Mouse (Mus musculus) limb, embryonic 13.5 days (tissue): ENCODE measurements around the gene 1110059E24Rik. TPM values are rescaled to one million over a fixed set of nuclear protein-coding genes. Genes with fewer than 3 reads are reported as not detected.
"Not testable (repeated sequence)": the region's sequence is repeated elsewhere in the genome, so short reads cannot be mapped to it uniquely, and the experiment has no call there.

ENCODE experiments used
- ATAC-seq: fragments of 200-750 bp; cut with Nextera tagmentation; 2 replicates; pipeline ENCODE4 v1.8.0; 2017; ENCODE audit warnings: low read depth, moderate number of reproducible peaks, moderate TSS enrichment; ENCODE audit not compliant: low FRiP score
- H3K27ac ChIP-seq: fragments of 300-500 bp; sonication (generic); 2 replicates; pipeline ENCODE4 v1.5.1; 2015; ENCODE audit warnings: inconsistent platforms, mild to moderate bottlenecking, moderate library complexity
- H3K27me3 ChIP-seq: fragments of 300-500 bp; sonication (generic); 2 replicates; pipeline ENCODE4 v1.6.1; 2015; ENCODE audit warnings: mild to moderate bottlenecking, inconsistent platforms
- H3K36me3 ChIP-seq: fragments of 300-500 bp; sonication (generic); 2 replicates; pipeline ENCODE4 v1.6.1; 2015; ENCODE audit warnings: inconsistent platforms, mild to moderate bottlenecking, moderate library complexity
- H3K4me1 ChIP-seq: fragments of 300-500 bp; sonication (generic); 2 replicates; pipeline ENCODE4 v1.6.1; 2015; ENCODE audit warnings: inconsistent platforms
- H3K4me2 ChIP-seq: fragments of 300-500 bp; sonication (generic); replicated peaks from 2 replicates; pipeline ENCODE4 v1.6.1; 2015; ENCODE audit warnings: inconsistent platforms, mild to moderate bottlenecking, moderate library complexity
- H3K4me3 ChIP-seq: fragments of 300-500 bp; sonication (generic); 2 replicates; pipeline ENCODE4 v1.5.1; 2015; ENCODE audit warnings: moderate library complexity, mild to moderate bottlenecking, inconsistent platforms
- H3K9ac ChIP-seq: fragments of 300-500 bp; sonication (generic); 2 replicates; pipeline ENCODE4 v1.6.1; 2015; ENCODE audit warnings: mild to moderate bottlenecking, inconsistent platforms
- H3K9me3 ChIP-seq: fragments of 300-500 bp; sonication (generic); 2 replicates; pipeline ENCODE4 v1.6.1; 2016; ENCODE audit warnings: inconsistent platforms
- WGBS: fragments of 180-500 bp; shearing (Covaris S2); methylation state at CpG from one replicate; pipeline ENCODE4 v1.1.7; 2015; 5-methylcytosine and 5-hydroxymethylcytosine counted together
- polyA plus RNA-seq: library from polyadenylated mRNA; unstranded; fragments of >200 nt; fragmentation: Nextera tagmentation; extraction: Ambion mirVana; gene quantifications from 2 replicates; pipeline ENCODE4 v1.2.1, GENCODE M21; 2015

Gene 1110059E24Rik
- polyA plus RNA-seq, 1 experiment from 2014 or later, result 61.1 TPM

- 91% methylated on average over 3 of the region's 3 CpGs for WGBS
- Histone ChIP-seq H3K27ac (no peak overlapping the region), H3K4me1 (no peaks in the 10 kb centered on the region), H3K27me3 (no peaks in the 10 kb centered on the region), H3K4me3 (no peak overlapping the region), H3K9ac (no peak overlapping the region), H3K36me3 (peaks cover 6% of the 10 kb centered on the region; the same call in 1 of the 2 replicates), H3K9me3 (no peaks in the 10 kb centered on the region), H3K4me2 (no peak overlapping the region)
- no peak for ATAC-seq
Measured at GRCm38 (mm10) chr19:21615801-21616200, 37.0 kb downstream of the 1110059E24Rik start.

- no peak overlapping the region for H3K9ac ChIP-seq
- no peaks in the 10 kb centered on the region for H3K36me3 ChIP-seq
- ATAC-seq, result no peak
- H3K9me3 ChIP-seq, result no peaks in the 10 kb centered on the region
- no peaks in the 10 kb centered on the region for H3K4me1 ChIP-seq
- H3K27me3 ChIP-seq, result no peaks in the 10 kb centered on the region
- 91% methylated on average over 9 of the region's 9 CpGs for WGBS
- H3K4me3 ChIP-seq, result no peak overlapping the region
- no peak overlapping the region for H3K27ac ChIP-seq
- H3K4me2 ChIP-seq, result no peak overlapping the region
Measured at GRCm38 (mm10) chr19:21611725-21612575, 40.8 kb downstream of the 1110059E24Rik start.

GRCm38 (mm10) chr19:21611297-21611696 is 41.5 kb downstream of the 1110059E24Rik start:
- H3K4me1 ChIP-seq, result no peaks in the 10 kb centered on the region
- no peak overlapping the region for H3K4me3 ChIP-seq
- no peaks in the 10 kb centered on the region for H3K9me3 ChIP-seq
- WGBS, result 70% methylated on average over 6 of the region's 6 CpGs
- no peaks in the 10 kb centered on the region for H3K36me3 ChIP-seq
- H3K27ac ChIP-seq, result no peak overlapping the region
- no peaks in the 10 kb centered on the region for H3K27me3 ChIP-seq
- H3K9ac ChIP-seq, result no peak overlapping the region
- H3K4me2 ChIP-seq, result no peak overlapping the region
- ATAC-seq, result no peak

- Histone ChIP-seq H3K9me3 (no peaks in the 10 kb centered on the region), H3K36me3 (no peaks in the 10 kb centered on the region), H3K27ac (no peak overlapping the region), H3K9ac (no peak overlapping the region), H3K4me2 (no peak overlapping the region), H3K27me3 (no peaks in the 10 kb centered on the region), H3K4me1 (no peaks in the 10 kb centered on the region), H3K4me3 (no peak overlapping the region)
- no peak for ATAC-seq
- WGBS, result 79% methylated on average over 6 of the region's 6 CpGs
Measured at GRCm38 (mm10) chr19:21610240-21610639, 42.5 kb downstream of the 1110059E24Rik start.

- Histone ChIP-seq H3K27ac (no peak overlapping the region), H3K4me2 (no peak overlapping the region), H3K4me3 (no peak overlapping the region), H3K36me3 (no peaks in the 10 kb centered on the region), H3K9me3 (no peaks in the 10 kb centered on the region), H3K9ac (no peak overlapping the region), H3K4me1 (peaks cover 10% of the 10 kb centered on the region), H3K27me3 (no peaks in the 10 kb centered on the region)
- WGBS, result 90% methylated on average over 3 of the region's 3 CpGs
- no peak for ATAC-seq
Measured at GRCm38 (mm10) chr19:21605294-21605693, 47.5 kb downstream of the 1110059E24Rik start.

GRCm38 (mm10) chr19:21603836-21604235 is 48.9 kb downstream of the 1110059E24Rik start:
- H3K4me1 ChIP-seq, result peaks cover 20% of the 10 kb centered on the region
- no peaks in the 10 kb centered on the region for H3K9me3 ChIP-seq
- WGBS, result 71% methylated on average over 3 of the region's 3 CpGs
- H3K27ac ChIP-seq, result no peak overlapping the region
- no peaks in the 10 kb centered on the region for H3K27me3 ChIP-seq
- H3K4me3 ChIP-seq, result no peak overlapping the region
- no peak overlapping the region for H3K9ac ChIP-seq
- ATAC-seq, result no peak
- H3K4me2 ChIP-seq, result no peak overlapping the region
- no peaks in the 10 kb centered on the region for H3K36me3 ChIP-seq

- Histone ChIP-seq H3K4me1 (peaks cover 20% of the 10 kb centered on the region), H3K4me3 (no peak overlapping the region), H3K27me3 (no peaks in the 10 kb centered on the region), H3K9ac (no peak overlapping the region), H3K36me3 (peaks cover 11% of the 10 kb centered on the region), H3K27ac (no peak overlapping the region), H3K9me3 (no peaks in the 10 kb centered on the region), H3K4me2 (no peak overlapping the region)
- peak; percentile 26; the same call in 1 of the 2 replicates for ATAC-seq
- 64% methylated on average over 3 of the region's 3 CpGs for WGBS
Measured at GRCm38 (mm10) chr19:21601541-21602101, 51.2 kb downstream of the 1110059E24Rik start.

- Histone ChIP-seq H3K27me3 (no peaks in the 10 kb centered on the region), H3K36me3 (peaks cover 39% of the 10 kb centered on the region), H3K4me2 (no peak overlapping the region), H3K9ac (peak overlapping the region; percentile 39; the same call in 1 of the 2 replicates), H3K4me1 (peaks cover 20% of the 10 kb centered on the region), H3K9me3 (peaks cover 4% of the 10 kb centered on the region; the same call in 1 of the 2 replicates), H3K4me3 (no peak overlapping the region), H3K27ac (no peak overlapping the region)
- no peak for ATAC-seq
- 63% methylated on average over 8 of the region's 8 CpGs for WGBS
Measured at GRCm38 (mm10) chr19:21598659-21599352, 54.0 kb downstream of the 1110059E24Rik start.

GRCm38 (mm10) chr19:21594676-21595075 is 58.1 kb downstream of the 1110059E24Rik start:
- Histone ChIP-seq H3K4me1 (peaks cover 7% of the 10 kb centered on the region), H3K36me3 (peaks cover 44% of the 10 kb centered on the region), H3K4me2 (no peak overlapping the region), H3K9me3 (peaks cover 4% of the 10 kb centered on the region; the same call in 1 of the 2 replicates), H3K27me3 (no peaks in the 10 kb centered on the region), H3K9ac (no peak overlapping the region), H3K27ac (no peak overlapping the region), H3K4me3 (no peak overlapping the region)
- ATAC-seq, result no peak
- WGBS, result 92% methylated on average over 1 of the region's 1 CpGs

- not testable (repeated sequence) for H3K9me3 ChIP-seq, H3K4me2 ChIP-seq, ATAC-seq, H3K4me3 ChIP-seq, H3K4me1 ChIP-seq, H3K27ac ChIP-seq, H3K9ac ChIP-seq, H3K27me3 ChIP-seq
- H3K36me3 ChIP-seq, result peaks cover 40% of the 10 kb centered on the region
- 94% methylated on average over 5 of the region's 5 CpGs for WGBS
Measured at GRCm38 (mm10) chr19:21592216-21592615, 60.6 kb downstream of the 1110059E24Rik start.

GRCm38 (mm10) chr19:21589888-21590287 is 62.9 kb downstream of the 1110059E24Rik start:
- no peaks in the 10 kb centered on the region for H3K9me3 ChIP-seq
- no peak for ATAC-seq
- 93% methylated on average over 1 of the region's 1 CpGs for WGBS
- no peak overlapping the region for H3K27ac ChIP-seq
- no peak overlapping the region for H3K9ac ChIP-seq
- H3K4me3 ChIP-seq, result no peak overlapping the region
- H3K36me3 ChIP-seq, result peaks cover 16% of the 10 kb centered on the region
- no peaks in the 10 kb centered on the region for H3K27me3 ChIP-seq
- no peak overlapping the region for H3K4me2 ChIP-seq
- no peaks in the 10 kb centered on the region for H3K4me1 ChIP-seq

- no peaks in the 10 kb centered on the region for H3K27me3 ChIP-seq
- no peak overlapping the region for H3K9ac ChIP-seq
- H3K36me3 ChIP-seq, result 0 out of 2 replicates have a peak, but pooled peaks cover 3% of the 10 kb centered on the region
- H3K4me3 ChIP-seq, result no peak overlapping the region
- H3K27ac ChIP-seq, result no peak overlapping the region
- no peaks in the 10 kb centered on the region for H3K4me1 ChIP-seq
- no peaks in the 10 kb centered on the region for H3K9me3 ChIP-seq
- no peak for ATAC-seq
- WGBS, result 71% methylated on average over 4 of the region's 4 CpGs
- no peak overlapping the region for H3K4me2 ChIP-seq
Measured at GRCm38 (mm10) chr19:21587593-21587992, 65.2 kb downstream of the 1110059E24Rik start.
